Mouse (Mus musculus) lung, postnatal 25 days (tissue): ENCODE results near the gene Fam214b.

Source experiments
- DNase-seq: peaks from one replicate; pipeline ENCODE4 v3.0.0; 2022; ENCODE audit warnings: low spot score

The Fam214b gene

DNA sequence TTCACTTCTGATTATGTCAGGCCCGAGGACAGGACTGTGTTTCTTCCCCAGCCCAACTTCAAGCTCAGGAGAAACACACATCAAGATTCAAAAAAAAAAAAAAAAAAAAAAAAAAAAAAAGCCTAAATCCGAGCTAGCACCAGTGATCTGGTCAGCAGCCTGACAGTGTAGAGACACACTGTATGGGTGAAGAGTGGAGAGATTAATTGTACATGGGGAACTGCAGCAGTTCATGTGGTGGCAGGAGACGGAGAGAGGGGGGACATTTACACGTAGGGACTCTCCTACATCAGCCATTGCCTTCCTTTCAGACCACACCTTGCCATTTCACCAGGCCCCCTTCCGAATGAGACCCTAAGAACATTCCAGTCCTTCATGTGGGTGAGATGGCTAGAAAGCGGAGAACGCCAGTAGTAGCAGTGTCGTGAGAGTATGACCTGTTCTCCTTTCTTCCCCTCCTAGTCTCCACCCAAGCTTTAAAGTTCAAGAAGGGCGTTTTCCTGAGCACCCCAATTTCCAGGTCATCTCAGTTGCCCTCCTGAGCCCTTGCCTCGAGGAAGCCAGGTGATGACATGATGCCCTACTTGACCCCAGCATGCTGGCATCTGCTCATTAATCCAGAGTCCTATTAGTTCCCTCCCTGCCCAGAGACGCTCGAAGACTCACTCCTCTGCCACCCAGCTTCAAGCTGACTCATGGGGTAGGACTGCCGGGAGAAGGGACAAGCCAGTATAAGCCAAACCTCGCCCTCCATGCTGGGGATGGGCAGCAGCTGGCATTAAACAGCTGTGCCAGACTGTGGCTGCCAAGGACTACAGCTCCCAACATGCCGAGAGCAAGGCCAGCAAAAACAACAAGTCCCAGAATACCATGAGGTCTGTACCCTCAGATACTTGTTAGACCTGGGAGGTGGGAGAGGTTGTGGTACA is 7.2 kb downstream of the Fam214b start:
- peak; percentile 27 for DNase-seq

DNA sequence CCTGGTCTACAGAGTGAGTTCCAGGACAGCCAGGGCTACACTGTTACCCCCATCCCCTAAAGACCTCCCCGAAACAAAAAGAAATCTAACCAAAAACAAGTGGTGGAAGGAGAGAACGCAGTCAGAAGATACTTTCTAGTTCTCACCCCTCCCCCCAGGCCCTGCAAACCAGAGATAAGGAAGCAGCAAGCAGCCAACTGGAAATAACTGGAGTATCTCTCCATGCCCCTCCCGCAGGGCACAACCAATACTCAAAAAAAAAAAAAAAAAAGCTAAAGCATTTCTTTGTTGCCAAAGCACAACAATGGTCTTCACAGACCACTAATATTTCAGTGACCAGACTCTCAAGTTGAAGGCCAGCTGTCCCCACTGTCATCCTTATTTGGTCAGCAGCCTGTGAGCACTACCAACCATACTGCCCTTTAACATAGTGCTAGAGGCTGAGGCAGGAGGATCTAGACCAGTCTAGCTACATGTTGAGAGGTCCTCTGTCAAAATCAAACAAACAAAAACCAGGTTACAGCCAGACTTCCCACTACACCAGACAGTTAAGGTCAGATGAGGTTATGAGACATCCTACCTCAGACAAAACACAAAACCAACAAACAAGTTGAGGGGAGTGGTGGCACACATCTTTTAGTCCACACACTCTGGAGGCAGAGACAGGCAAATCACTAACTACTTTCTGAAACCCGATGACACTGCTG is 8.0 kb downstream of the Fam214b start:
- DNase-seq: no peak

DNA sequence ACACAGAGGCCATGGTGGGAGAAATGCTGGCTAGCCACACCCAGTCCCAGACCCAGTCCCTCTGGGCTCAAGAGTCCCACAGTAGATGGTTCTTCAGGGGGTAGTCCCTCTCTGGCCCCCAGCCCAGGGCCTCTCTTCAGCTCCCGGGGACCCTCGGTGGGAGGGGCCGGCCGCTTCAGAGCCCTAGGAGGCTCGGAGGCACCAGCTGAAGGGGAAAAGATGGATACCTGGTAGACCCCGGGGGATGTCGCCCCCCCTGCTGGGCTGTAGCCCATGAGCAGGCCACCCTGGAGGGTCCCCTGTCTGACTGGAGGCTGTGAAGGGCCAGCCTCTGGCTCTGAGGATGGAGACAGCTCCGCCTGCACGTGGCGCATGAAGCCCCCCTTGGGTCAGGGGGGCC is 9.7 kb downstream of the Fam214b start:
- no peak for DNase-seq

DNA sequence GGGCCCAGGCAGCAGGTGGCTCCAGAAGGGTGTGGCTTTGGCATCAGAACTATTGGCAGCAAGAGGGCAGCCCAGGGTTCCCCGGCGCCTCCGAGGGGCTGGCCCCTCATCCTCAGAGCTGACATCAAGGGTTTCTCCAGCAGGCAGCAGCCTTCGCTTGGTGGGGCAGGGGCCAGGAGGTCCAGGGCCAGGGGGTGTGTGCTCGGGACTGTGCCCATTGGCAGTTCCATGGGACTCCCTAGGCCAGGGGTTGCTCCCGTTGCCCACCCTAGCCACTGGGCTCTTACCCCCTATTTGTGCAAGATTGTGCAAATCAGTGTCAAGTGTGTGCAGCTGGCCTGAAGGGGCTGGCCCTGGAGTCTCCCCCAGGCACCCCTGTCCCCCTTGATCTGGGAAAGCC is 10.2 kb downstream of the Fam214b start:
- DNase-seq: no peak

DNA sequence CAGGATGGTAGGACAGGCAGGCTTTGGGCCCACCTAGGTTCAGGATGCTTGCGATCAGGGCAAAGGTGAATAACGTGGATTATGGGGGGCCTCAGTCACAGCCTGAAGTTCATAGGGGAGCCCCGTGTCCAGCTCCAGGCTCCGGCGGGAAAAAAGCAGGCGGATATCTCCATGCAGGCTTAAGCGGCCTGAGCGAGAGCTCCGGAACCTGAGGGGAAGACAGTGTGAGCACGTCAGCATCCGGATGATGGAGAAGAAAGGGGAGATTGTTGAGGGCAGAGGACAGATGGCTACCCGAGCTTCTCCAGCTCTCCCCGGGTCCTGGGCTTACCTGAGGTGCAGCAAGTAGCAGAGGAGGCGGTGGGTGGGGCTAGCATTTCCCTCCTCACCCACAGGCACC is 12.5 kb downstream of the Fam214b start:
- DNase-seq: no peak

DNA sequence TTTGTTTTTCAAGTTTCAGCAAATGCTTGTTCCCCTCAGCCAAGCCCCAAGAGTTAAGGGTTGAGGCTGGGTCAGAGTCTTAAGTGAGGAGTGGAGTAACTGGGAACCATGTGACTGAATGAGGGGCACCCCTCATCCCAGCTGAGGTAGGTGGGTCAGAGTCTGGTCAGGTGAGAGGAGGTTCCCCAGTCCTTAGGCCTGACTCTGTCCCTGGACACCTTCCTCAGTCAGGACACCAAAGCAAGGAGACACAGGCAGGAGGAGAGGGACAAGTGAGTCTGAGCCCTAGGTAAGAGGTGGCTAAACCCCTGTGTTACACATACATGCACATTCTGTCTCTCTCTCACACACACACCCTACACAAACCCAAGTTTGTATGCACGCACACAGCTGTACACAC is 13.5 kb downstream of the Fam214b start:
- DNase-seq: no peak

DNA sequence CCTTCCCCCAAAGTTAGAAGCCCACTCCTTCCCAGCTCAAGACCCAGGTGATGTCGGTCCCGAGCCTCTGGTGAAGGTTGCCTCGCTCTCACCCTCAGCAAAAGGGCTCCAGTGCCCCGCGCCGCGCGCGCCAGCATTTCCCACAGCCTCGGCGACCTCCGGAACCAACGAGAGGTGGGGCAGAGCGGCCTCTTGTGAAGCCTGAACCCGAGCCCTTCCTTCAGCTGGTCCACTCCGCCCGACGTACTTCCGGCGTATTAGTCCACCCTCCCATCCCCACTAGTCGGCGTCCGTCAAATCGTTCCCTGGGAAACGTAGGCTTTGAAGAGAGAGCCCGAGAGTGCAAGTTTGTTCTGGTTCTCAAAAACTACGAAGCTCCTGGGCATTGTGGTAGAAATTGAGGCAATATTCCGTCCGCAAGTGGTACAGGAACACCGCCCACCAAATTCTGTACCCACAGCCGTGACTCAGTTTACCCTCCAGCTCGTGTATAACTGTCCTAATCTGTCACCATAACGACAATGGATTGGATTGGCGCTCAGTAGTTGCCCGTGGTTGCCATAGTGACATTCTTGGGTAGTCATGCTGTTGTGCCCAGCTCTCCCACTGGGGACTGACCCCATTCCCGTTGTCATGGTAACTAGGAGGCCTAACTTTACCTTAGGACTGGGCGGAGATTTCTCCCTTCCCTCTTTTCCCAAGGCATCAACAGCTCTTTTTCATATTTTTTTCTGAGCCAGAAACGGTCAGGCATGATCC is 14.6 kb downstream of the Fam214b start, which contains the start of gene Stoml2:
TSS of gene Stoml2 (minus strand) at position 474 of the 759 bp plus-strand sequence.
- peak; percentile 94 for DNase-seq

DNA sequence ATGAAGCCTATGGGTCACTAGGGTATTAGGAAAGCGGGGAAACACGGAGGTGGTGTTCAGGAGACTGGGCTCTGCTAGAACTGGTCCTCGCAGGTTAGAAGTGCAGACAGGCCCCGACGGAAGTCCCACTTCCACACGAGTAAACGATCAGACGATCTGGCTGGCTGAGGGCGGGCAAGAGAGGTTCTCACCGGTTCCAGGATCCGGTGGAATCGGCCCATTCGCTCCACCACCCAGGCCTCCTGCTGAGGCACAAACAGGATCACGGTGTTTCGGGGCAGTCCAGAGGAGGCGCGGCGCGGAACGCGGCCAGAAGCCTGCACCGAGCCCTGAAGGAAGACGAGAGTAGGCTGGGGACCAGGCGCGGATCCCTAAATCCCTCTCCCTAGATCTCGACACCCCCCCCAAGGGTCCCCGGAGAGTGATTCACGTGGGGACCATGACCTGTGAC is 15.2 kb downstream of the Fam214b start:
- no peak for DNase-seq

DNA sequence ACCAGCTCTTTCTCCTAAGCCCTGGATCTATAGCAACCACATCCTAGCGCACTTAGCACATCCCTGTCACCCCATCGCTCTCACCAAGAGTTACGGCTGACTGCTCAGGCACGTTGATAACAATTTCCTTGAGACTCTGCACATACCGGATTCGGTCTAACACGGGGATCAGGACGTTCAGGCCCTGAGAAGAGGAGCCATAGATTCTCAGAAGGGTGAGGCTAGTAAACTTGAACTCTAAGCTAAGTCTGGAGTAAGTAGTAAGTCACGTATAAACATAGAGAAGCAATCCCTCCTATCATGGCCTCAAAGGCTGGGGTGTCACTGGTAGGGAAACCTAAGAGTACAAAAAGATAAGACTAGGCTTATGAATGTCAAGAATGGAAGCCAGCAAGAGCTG is 15.7 kb downstream of the Fam214b start:
- no peak for DNase-seq

DNA sequence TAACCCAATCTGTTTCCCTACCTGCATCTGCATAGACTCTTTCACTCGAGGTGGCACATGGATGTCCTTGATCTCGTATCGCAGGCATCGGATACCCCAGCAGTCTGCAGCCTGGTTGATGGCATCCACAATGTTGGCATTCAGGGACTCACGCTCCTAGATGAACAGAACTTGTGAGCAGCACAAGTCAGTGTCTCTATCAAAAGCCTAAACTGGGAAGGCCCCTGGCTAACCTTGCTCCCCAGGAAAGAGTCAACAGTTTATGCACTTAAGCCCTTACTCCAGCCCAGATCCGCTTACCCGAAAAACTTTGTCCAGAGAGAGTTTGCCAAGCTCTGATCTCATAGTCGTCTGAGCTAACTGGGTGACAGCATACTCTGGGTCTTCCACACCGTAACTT is 16.3 kb downstream of the Fam214b start:
- no peak for DNase-seq

DNA sequence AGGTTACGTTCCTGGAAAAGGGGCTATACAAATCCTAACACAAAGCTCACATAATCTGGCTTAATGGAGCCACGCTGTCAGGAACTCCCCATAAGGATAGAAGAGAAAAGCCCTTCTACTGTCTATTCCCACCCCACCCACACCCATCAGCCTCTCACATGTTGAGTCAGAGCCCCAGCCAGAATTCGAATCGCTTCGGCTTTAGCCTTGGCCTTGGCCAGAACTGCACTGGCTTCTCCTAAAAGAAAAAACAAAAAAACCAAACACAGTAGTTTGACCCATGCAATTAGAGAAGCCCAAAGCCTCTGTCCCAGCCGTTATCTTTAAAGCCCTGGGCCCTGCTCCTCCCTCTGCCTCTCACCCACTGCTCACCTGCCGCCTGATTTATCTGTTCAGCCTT is 16.9 kb downstream of the Fam214b start:
- DNase-seq: no peak

DNA sequence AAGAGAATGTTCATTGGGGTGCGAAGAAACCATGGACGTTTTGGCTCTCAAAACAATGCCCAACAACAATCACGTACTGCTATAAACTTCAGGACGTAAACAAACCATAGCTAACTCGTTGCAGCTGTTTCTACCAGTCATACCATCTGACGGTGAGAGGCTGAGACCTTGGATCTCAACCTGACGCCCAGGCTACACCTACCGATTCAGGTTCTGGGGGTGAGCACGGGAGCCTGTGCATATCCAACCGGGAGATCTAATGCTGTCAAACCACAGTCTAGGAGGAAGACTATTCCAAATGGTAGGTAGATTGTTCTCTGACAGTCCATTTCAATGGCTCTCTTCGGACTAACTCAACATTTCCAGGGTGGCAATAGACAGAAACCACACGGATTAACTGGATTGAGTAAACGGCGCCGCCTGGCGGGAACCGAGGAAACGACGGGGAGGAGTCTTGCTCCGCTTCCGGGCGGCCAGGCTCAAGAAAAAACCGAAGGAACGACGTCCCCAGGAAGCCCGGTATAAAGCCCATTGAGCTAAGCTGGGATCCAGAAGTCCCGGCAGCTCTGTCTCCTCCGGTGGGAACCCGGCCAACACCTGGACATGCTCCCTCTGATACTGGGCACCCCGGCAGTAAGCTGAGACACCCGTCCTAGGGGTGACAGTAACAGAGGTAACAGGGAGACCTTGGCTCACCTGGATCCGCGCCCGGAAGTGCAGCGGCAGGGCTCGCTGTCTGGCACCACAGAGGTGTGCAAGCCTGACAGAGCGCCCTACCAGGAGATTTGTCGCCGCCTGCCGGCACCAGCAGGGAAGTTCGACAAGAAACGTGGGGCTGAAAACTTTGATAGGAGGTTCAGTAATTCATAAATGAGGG is 20.7 kb downstream of the Fam214b start, which contains the start of gene Pigo:
TSS of gene Pigo (minus strand) at position 736 of the 877 bp plus-strand sequence.
- peak; percentile 93 for DNase-seq

DNA sequence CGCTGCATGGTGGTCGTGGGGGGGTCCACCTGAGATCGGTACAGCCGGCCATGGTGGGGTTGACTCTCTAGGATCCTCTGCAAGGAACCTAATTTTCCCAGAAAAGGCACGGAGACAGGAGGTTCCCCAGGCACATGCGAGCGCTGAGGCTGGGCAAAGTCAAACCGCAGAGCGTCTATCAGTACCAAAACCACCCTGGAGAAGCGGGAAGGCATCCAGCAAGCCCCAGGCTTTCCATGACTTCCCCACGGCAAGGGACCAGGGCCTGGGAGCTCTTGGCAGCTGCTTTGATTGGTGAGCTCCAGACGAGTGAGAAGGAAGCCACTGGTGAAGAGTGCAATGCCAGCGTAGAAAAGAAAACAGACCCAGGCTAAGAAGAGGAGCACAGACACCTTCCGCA is 21.3 kb downstream of the Fam214b start:
- DNase-seq: no peak

DNA sequence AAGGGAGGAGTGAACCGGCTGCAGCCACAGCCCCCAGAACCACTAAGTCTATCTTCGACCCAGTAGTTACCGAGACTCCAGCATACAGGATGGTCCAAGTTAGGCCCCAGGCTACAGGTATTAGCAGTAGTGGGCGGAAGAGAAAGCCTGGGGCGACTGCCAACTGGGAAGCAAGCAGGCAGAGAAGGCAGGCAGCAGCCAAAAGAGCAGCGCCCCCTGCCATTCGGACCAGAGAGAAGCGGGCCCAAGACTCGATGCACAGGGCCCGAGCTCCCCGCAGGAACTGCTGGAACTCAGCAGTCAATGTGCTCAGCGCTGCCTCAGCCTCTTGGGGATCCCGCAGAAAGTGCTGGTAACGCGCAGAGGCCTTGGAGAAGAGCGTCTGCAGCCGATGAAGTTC is 24.7 kb downstream of the Fam214b start:
- DNase-seq: no peak

DNA sequence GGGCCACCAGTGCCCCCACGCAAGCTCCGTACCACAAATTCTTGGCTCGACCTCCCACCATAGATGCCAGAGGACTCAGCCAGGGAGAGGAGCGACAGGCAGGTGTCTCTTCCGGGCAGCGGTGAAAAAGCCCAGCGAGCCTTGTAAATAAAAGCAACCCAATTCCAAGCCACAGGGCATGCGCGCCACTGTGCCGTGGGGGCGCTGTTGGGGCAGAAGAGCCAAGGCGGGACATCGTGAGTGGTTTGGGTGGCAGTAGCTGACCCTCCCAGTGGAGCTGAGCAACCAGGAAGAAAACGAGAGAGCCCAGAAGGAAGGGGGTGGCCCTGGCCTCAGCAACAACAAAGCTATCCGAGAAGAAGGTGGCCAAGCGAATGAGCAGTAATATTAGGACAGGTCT is 25.1 kb downstream of the Fam214b start:
- no peak for DNase-seq

DNA sequence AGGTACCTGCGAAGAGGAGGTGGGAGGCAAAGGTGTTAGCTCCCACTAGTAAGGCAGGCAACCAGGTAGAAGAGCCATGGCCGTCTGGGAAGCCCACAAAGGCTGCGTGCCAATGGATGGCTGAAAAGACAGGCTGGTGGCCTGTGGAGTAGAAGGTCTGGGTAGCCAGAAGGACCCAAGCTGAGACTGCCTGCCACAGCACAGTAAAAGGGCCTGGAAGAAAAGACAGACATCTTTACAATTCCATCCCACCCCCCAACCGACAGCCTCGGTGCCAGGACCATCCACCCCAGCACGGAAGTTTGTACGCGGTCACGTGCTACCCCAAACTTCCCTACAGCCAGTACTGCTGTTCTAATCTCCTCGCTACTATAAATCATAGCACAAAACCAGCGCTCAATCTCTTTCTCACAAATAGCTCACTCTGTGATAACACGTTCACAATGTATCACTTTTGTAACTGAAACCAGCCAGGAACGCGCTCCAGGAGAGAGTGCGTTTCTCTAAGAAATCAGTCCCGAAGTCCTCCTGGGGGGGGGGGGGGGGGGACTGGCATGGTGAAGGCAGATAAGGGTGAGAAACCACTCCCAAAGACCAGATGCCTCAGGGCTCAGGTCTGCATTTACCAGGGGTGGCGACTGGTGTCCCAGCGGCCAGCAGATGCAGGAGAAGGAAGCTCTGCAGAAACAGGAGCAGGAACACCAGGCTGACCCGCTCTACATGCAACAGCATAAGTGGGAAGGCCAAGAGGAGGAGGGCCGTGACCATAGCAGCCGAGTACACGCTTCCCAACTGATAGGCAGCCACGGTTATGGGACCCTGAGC is 26.2 kb downstream of the Fam214b start:
- no peak for DNase-seq

DNA sequence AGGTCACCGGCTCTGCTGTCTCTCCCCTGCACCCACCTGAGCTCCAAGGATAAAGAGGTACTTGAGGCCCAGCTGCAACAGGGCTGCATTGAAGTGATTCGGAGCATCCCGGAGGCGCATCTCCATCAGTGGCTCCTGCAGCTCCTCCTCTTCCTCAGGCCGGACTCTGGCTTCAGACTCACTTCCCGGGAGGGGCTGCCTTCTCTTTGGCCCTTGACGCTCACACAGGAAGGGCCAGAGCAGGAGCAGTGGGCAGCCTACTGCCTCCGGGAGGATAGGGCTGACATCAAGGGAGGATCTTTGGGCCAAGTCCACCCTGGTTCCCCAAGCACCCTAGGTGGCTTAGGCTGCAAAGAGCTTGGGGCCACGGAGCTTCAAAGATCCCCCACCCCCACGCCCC is 26.8 kb downstream of the Fam214b start:
- DNase-seq: no peak

DNA sequence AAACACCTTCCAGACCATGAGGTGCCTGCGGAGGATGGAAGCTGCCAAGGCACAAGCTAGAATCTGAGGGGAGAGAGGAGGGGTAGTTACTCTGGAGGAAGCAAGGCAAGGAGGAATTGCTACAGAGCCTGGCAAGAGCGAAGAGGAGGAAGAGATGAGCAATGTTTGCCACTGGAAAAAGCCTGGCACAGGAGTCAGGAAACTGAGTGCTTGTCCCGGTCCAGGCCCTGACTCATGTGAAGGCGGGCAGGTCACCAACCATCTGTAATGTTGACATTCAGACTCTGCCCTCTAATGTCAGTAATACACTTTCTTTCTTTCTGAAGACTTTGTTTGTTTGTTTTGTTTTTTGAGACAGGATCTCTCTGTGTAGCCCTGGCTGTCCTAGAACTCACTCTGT is 27.9 kb downstream of the Fam214b start:
- DNase-seq: no peak

DNA sequence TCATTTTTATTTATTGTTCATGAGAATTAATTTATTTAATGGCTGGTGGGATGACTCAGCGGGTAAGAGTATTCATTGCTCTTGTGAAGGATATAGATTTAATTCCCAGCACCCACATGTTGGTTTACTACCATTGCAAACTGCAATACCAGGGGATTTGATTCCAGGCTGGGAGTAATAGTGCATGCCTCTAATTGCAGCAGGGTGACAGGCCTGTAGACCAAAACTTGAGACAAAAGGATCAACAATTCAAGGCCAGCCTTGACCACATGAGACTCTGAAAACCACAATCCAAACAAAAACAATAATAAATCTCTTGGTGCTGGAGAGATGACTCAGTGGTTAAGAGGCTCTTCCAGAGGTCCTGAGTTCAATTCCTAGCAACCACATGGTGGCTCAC is 33.9 kb downstream of the Fam214b start:
- no peak for DNase-seq
